Mouse (Mus musculus) thymus, adult 2 months (tissue): Measurements from ENCODE around the gene Mtr. TPM values are rescaled to one million over a fixed set of nuclear protein-coding genes. Genes with fewer than 3 reads are reported as not detected.

Experiments used
- DNase-seq: peaks from one replicate; pipeline ENCODE4 v3.0.0; 2021
- H3K27ac ChIP-seq: fragments of 200-500 bp; 2 replicates; pipeline ENCODE4 v1.5.1; 2012; ENCODE audit warnings: low read length, control low read depth; ENCODE audit not compliant: control insufficient read depth, insufficient read depth
- H3K27me3 ChIP-seq: fragments of 200-500 bp; 2 replicates; pipeline ENCODE4 v1.6.1; 2012; ENCODE audit warnings: mild to moderate bottlenecking, low read length, moderate library complexity, mixed read lengths; ENCODE audit not compliant: control insufficient read depth, insufficient read depth
- H3K36me3 ChIP-seq: fragments of 200-500 bp; 2 replicates; pipeline ENCODE4 v1.6.1; 2012; ENCODE audit warnings: mild to moderate bottlenecking, low read length, moderate library complexity; ENCODE audit not compliant: control insufficient read depth, insufficient read depth
- H3K4me1 ChIP-seq: fragments of 200-500 bp; replicated peaks from 2 replicates; pipeline ENCODE4 v1.6.1; 2012; ENCODE audit warnings: low read length; ENCODE audit not compliant: control insufficient read depth, insufficient read depth
- H3K4me3 ChIP-seq: fragments of 200-500 bp; 2 replicates; pipeline ENCODE4 v1.5.1; 2012; ENCODE audit warnings: mild to moderate bottlenecking, low read length, control low read depth, moderate library complexity; ENCODE audit not compliant: control insufficient read depth, insufficient read depth
- CTCF ChIP-seq: fragments of 200-500 bp; IDR thresholded peaks from 2 replicates; pipeline ENCODE4 v1.5.1; 2012; ENCODE audit warnings: mild to moderate bottlenecking, control low read depth, low read length, moderate library complexity, borderline replicate concordance; ENCODE audit not compliant: control insufficient read depth, poor library complexity, insufficient read depth; ENCODE audit errors: extremely low read depth
- POLR2A ChIP-seq: fragments of 200-500 bp; IDR thresholded peaks from 2 replicates; pipeline ENCODE4 v1.6.1; 2012; ENCODE audit warnings: mild to moderate bottlenecking, low read length, control low read depth, moderate library complexity; ENCODE audit not compliant: control insufficient read depth, poor library complexity, insufficient read depth; ENCODE audit errors: extremely low read depth
- WGBS: fragments of 180-500 bp; shearing (Covaris S2); methylation state at CpG from one replicate; pipeline ENCODE4 v1.1.7; 2018; 5-methylcytosine and 5-hydroxymethylcytosine counted together
- polyA plus RNA-seq: library from polyadenylated mRNA; depleted of rRNA; stranded (reverse); fragments of >200 nt; gene quantifications from 2 replicates; pipeline ENCODE4 v1.2.3, GENCODE M21; 2012; rRNA removed

Mtr gene
- polyA plus RNA-seq = 13.5 and 14.5 TPM in 2 replicates

GRCm38 (mm10) chr13:12257391-12258380 is at the start of gene Mtr:
TSS of gene Mtr (minus strand) at chr13:12258113.
- Histone ChIP-seq H3K27me3 (no peaks in the 10 kb centered on the region), H3K27ac (peak within 1 kb of the TSS; percentile 24; the same call in 1 of the 2 replicates), H3K4me1 (no peaks in the 10 kb centered on the region), H3K36me3 (no peaks in the 10 kb centered on the region), H3K4me3 (peak within 1 kb of the TSS; percentile 83)
- WGBS = under 1% methylated on average over 69 of the region's 69 CpGs
- TF ChIP-seq CTCF (0 out of 2 replicates have a peak, but pooled peaks have one; percentile 34), POLR2A (peak; percentile 94)
- DNase-seq = peak; percentile 96

DNA sequence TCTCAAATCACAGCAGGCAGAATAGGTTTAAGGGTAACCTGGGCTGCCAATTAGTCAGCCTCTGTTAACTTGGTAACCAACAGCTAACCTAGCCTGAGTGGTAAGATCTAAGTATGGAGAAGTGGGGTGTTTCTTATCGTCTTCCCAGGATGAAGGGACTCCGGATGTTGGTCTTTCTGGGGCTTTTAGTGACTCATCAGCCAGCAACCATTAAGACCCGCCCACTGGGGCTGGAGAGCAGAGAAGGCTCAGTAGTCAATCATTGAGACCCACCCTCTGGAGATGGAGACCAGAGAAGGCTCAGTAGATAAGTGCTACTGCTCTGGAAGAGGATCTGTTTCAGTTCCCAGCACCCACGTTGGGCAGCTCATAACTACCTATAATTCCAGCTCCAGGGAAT is 49.4 kb upstream of the Mtr start:
- H3K27me3 ChIP-seq = no peaks in the 10 kb centered on the region
- no peak overlapping the region for H3K27ac ChIP-seq
- H3K4me3 ChIP-seq = no peak overlapping the region
- no peak for TF ChIP-seq CTCF
- TF ChIP-seq POLR2A = no peak
- H3K36me3 ChIP-seq = no peaks in the 10 kb centered on the region
- WGBS = 98% methylated on average over 4 of the region's 4 CpGs
- no peaks in the 10 kb centered on the region for H3K4me1 ChIP-seq
- no peak for DNase-seq

DNA sequence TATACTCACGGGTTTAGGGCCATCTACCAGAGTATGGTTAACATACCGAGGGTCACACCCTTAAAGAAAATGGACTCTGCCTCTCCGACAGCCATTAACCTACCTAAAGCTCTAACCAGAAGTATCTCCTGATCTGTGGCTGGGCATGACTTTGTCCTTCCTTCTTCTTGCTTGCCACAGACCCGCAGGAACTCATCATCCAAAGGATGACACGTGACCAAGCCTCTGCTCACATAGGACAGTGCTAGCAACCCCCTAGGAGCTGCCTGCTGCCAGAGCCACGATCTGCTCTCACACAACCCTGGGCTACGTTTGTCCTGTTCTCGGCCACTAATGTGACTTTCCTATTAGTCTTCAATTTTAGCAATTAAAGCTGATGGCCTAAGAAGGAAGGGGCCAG is 47.6 kb upstream of the Mtr start:
- no peak overlapping the region for H3K27ac ChIP-seq
- no peaks in the 10 kb centered on the region for H3K36me3 ChIP-seq
- WGBS = 83% methylated on average over 8 of the region's 8 CpGs
- no peak for DNase-seq
- TF ChIP-seq CTCF (no peak), POLR2A (no peak)
- H3K4me1 ChIP-seq = no peaks in the 10 kb centered on the region
- no peak overlapping the region for H3K4me3 ChIP-seq
- no peaks in the 10 kb centered on the region for H3K27me3 ChIP-seq

DNA sequence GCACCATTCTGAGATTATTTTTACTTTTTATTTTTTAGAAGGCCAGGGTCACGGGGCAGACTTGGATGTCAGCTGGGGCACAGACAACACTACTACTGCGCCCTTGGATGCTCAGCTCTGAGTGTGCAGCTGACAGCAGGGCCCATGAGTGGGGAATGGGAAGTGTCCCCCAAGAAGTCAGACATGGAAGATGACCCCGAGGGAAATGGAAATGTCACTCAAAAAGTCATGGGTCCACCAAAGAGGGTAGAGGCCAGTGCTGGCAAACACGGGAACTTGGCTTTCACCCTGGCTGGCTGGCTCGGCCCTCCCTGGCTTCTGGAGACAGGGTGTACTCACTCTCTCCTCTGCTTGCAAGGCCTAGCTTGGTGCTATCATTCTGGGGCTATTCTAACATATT is 47.1 kb upstream of the Mtr start:
- Histone ChIP-seq H3K4me1 (no peaks in the 10 kb centered on the region), H3K27ac (no peak overlapping the region), H3K4me3 (no peak overlapping the region), H3K27me3 (no peaks in the 10 kb centered on the region), H3K36me3 (no peaks in the 10 kb centered on the region)
- TF ChIP-seq CTCF (no peak), POLR2A (no peak)
- no peak for DNase-seq
- 94% methylated on average over 5 of the region's 5 CpGs for WGBS

GRCm38 (mm10) chr13:12297777-12298176 is 39.9 kb upstream of the Mtr start:
- Histone ChIP-seq H3K27ac (no peak overlapping the region), H3K4me1 (no peaks in the 10 kb centered on the region), H3K27me3 (no peaks in the 10 kb centered on the region), H3K4me3 (no peak overlapping the region), H3K36me3 (no peaks in the 10 kb centered on the region)
- TF ChIP-seq POLR2A (no peak), CTCF (no peak)
- no peak for DNase-seq
- 88% methylated on average over 6 of the region's 6 CpGs for WGBS

DNA sequence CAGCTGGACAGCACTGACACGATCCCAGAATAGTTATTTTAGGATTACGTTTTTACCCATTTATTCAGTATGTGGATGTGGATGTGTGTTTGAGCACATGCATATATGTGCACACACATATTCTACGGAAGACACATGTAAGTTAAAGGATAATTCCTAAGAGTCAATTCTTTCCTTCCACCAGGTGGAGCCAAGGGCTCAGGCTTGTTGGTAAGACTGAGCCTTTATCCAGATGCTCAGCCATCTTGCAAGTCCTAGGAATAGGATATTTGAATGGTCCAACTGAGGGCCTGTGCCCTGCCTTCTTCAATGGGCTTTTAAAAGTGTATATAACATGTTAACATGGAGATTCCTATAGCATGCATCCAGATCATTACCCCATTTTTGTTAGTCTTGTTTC is 38.8 kb upstream of the Mtr start:
- TF ChIP-seq CTCF (no peak), POLR2A (no peak)
- Histone ChIP-seq H3K27me3 (no peaks in the 10 kb centered on the region), H3K4me3 (no peak overlapping the region), H3K36me3 (no peaks in the 10 kb centered on the region), H3K4me1 (no peaks in the 10 kb centered on the region), H3K27ac (no peak overlapping the region)
- WGBS = 97% methylated on average over 3 of the region's 3 CpGs
- DNase-seq = no peak

GRCm38 (mm10) chr13:12293810-12294209 is 35.9 kb upstream of the Mtr start:
- TF ChIP-seq POLR2A = no peak
- TF ChIP-seq CTCF = no peak
- no peaks in the 10 kb centered on the region for H3K36me3 ChIP-seq
- H3K4me1 ChIP-seq = no peaks in the 10 kb centered on the region
- 99% methylated on average over 7 of the region's 7 CpGs for WGBS
- DNase-seq = no peak
- no peak overlapping the region for H3K27ac ChIP-seq
- H3K27me3 ChIP-seq = no peaks in the 10 kb centered on the region
- no peak overlapping the region for H3K4me3 ChIP-seq
